Mouse (Mus musculus): ENCODE data around the gene Bcr.

Gene Bcr

DNA sequence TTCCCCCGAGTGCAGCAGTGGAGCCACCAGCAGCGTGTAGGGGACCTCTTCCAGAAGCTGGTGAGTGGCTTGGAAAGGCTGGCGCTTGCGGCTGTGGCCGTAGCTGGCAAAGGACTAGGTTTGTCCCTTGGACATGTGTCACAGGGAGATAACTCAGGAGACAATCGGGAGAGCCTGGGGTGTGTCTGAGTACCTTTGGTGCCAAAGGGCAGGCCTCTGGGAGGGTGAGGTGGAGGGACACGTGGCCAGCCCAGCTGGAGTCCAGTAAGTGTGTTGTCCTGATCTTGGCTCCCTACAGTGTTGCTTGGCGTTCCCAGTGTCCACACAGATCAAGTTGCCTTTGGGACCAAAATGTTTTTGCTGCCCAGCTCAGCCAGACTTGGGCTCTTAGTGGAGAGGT lies 71.2 kb downstream of the Bcr start:
- no peak for DNase-seq (ENCODE audit: low spot score)

DNA sequence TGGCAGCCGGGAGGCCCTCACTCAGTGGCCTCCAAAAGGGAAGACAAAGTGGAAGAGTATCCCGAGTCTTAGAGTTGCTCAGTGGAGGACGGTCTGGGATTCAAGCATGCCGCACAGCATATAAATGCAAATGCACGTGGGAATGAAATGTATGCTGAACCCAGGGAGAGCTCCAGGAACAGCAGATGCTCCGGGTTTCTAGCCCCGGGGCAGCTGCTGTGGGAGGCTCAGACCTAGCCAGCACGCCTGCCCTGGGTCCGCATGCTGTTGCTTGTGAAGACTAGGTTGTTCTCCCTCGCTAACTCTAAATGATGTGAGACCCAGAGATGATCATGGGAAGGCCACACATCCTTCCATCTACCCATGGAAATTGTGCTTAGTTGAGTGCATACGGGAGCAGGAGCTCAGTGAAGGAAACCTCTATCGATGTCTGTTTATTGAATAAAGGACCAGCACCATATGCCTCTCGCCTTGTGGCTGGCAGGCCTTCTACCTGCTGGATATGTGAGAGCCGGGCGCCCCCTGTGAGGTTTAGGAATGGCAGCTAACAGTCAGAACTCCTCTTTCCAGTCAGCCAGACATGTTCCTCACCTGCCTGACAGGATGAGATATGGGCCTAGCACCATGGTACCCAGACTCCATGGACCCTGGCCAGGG lies 74.6 kb downstream of the Bcr start:
- DNase-seq (ENCODE audit: low spot score), result no peak

DNA sequence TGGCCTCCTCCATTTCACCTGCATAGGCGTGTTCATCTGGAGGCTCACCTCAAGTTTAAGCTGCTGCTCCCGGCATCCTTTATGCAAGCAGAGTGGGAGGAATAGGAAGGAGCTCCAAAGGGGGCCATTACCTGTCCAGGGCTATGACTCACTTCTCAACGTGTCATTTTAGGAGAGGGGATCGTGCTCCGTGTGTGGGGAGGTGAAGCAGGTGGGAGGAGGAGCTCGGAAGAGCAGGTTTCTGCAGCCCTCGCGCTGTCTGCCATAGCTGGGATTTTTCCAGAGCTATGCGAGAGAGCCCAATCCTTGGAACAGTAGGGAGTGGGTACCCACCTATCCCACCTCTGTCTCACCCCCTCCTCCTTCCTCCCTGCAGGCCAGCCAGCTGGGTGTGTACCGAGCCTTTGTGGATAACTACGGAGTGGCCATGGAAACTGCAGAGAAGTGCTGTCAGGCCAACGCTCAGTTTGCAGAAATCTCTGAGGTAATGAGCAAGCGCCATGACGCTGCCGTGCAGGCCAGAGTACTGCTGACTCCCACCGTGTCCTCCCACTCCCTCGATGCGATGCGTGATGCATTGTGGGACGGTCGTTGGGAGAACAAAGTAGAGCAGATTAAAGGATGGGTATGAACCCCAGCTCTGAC lies 75.2 kb downstream of the Bcr start:
- no peak for DNase-seq (ENCODE audit: low spot score)

DNA sequence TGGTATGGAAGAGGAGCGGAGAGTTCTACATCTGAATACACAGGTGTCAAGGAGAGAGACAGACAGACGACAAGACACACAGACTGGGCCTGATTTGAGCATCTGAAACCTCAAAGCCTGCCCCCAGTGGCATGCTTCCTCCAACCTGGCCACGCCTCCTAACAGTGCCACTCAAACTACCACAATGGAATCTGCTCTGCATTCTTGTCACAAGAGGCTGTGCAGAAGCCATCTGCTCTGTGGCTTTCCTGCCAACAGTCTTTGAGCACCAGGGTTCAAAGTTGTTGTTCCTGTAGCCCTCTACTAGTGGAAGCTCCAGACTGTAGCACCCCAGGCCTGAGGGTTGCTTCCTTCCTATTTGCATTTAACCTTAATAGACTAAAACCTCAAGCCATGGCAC lies 76.8 kb downstream of the Bcr start:
- no peak for DNase-seq (ENCODE audit: low spot score)

DNA sequence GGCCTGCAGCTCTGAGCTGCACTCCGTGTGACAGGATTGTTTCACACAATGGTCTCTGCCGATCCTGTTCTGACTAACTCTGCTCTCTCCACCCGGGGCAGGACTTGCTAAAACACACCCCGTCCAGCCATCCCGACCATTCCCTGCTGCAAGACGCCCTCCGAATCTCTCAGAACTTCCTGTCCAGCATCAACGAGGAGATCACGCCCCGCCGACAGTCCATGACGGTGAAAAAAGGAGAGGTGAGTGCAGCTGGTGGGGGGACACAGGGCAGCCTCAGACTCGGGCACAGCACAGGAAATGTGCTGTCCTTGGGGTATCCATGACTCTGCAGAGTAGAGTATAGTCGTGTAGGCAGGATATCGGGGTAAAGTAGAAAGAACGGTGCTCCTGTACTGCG lies 84.8 kb downstream of the Bcr start:
- no peak for DNase-seq (ENCODE audit: low spot score)

DNA sequence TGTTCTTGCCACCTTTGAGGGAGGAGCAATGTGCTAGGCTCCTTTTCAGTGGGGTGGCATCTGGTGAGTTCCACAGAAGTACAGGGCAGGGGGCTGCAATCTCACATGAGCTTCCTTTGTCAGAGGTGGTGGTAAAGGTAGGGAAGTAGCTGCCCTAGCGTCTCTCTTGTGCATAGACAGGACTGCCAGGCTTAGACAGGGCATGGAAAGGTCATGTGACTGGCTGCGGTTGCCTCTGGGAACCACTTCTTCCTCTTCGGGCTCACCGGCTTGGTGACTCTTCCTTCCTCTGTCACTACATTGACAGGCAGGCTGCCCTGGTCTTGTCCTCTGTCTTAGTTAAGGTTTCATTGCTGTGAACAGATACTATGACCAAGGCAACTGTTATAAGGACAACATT lies 85.6 kb downstream of the Bcr start:
- no peak for DNase-seq (ENCODE audit: low spot score)

DNA sequence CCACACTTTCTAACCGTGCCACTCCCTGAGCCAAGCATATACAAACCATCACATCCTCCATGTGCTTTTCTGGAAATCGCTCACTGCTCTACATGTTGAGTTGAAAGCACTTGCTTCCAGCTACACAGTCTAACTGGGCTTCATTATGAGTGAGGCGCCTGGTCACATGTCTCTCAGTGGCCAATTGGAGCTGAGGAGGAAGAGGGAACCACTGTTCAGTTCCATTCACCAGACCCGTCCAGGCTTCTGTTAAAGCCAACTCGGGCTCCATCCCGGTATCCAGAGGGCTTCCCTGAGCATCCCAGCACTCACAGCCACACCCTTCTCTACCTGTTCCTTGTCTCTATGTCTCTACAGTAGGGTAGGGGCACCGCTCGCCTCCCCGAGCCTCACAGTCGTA lies 86.2 kb downstream of the Bcr start:
- no peak for DNase-seq (ENCODE audit: low spot score)

DNA sequence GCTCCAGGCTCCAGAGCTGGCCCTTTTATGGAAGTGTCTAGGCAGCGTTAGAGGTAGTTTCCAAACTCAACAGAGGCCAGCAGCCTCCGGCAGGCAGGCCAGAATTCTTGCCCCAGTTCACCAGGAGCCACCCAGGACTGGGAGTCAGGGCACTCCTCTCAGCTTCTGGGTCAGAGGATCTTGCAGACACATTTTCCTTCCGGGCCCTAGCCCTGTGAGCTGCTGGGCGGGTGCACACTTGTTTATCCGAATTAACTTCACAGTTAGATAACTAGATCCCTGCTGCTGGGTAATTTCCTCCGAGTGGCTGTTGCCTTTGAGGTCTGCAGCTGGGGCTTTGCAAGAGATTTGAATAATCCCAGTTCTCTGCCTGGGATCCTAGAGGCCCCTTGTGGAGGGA lies 87.9 kb downstream of the Bcr start:
- no peak for DNase-seq (ENCODE audit: low spot score)

DNA sequence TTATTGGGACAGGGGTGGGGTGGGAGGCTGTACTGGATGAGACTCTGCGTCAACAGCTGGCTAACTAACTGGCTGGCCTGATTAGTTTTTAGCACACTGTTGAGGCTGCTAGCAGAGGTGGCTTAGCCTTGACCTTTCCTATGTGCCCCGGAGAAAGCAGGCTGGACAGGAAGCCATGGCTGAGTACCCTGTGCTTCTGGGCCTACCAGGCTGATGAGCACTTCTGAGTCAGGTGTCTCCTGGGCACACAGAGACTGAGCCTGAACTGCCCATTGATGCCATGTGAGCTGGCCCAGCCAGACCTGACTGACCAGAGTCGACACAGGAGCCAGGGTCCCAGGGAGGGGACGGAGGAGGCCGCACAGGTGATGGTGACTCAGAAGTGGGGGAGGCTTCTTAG lies 90.0 kb downstream of the Bcr start:
- DNase-seq (ENCODE audit: low spot score), result no peak

DNA sequence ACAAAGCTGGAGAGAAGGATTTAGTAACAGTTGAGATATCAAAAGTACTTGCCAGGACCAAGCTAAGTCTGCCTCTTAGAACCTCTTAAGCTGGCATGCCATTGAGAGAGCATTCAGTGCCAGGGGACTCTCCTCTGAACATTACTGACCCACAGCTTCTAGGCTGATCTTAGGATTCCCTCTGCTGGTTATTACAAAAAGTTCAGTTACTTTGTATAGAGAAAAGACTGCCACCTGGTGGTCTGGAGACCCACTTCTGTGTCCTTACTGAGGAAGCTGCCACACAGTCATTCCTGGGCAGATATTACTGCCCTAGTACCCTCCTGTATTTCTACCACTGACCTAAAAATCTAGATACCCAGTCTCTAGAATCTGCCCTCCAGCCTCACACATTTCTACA lies 90.9 kb downstream of the Bcr start:
- DNase-seq (ENCODE audit: low spot score), result peak; percentile 90

DNA sequence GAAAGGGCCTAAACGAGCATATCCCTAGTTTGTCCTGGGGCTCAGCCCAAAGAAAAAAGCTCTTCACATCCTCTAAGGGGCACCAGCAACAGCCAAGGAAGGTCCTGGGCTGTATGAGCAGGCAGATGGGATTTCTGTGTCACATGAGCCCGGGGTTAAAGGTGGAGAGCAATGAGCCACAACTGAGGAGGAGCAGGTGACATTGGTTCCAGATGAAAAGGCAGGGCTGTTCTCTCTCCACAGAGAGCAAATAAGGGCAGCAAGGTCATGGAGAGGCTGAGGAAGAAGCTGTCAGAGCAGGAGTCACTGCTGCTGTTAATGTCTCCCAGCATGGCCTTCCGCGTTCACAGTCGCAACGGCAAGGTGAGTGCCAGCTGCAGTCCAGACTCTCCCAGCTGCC lies 96.4 kb downstream of the Bcr start:
- no peak for DNase-seq (ENCODE audit: low spot score)

DNA sequence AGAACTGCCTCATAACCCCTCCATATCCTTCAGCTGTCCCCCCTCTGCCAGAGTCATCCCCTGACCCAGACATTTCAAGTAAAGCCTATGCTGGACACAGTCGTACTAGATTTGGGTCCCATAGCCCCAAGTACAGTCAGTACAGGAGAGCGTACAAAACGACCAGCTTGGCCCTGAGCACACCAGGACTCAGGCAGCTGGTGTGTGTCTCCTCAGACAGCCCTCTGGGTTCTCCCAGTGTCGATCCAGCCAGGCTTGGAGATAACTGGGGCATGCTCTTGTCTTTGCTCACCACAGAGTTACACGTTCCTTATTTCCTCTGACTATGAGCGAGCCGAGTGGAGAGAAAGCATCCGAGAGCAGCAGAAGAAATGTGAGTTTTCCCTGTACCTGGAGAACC lies 97.3 kb downstream of the Bcr start:
- no peak for DNase-seq (ENCODE audit: low spot score)

DNA sequence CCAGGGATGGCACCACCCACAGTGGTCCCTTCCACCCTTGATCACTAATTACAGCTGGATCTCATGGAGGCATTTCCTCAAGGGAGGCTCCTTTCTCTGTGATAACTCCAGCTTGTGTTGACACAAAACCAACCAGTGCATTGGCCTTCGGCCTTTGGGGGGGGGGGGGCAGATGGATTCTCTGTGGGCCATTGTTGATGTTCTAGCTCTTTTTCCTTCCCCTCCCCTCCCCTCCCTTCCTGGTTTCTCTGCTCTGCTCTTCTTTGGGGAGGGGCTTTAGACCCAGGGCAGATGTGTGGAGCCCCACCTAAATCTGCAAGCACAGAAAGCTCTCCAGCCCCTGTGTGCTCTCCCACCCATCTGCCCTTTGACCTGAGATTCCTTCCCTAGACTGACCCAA lies 98.0 kb downstream of the Bcr start:
- no peak for DNase-seq (ENCODE audit: low spot score)

DNA sequence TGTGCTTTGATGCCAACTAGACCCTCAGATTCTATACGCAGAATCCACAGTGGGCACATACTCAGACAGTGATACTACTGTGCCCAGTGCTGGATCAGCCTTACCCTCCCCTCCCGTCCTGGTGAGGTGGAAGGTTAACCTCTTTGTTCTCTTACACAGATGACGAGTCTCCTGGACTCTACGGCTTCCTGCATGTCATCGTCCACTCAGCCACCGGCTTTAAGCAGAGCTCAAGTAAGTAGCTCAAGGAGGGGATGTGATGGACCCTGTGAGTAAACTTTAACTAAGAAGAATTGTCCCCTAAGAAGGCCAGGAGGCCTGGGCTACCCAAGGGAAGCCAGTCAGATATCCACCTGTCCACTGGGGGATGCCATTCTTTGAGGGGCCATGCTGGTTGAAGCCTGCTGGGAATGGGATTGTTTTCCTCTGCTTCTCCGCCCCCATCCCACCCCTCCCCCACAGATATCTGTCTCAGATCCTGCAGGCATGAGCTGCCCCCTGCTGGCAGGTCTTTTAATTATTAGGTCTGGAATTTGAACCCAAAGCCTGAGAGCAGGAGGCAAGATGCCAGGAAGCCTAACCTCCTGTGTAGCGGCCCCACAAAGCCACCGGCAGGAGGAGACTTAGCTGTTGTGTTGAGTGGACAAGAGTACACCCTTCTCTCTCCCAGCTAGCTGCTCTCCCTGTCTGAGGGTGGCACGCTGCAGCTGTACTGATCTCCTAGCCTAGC lies 99.9 kb downstream of the Bcr start:
- no peak for DNase-seq (ENCODE audit: low spot score)

DNA sequence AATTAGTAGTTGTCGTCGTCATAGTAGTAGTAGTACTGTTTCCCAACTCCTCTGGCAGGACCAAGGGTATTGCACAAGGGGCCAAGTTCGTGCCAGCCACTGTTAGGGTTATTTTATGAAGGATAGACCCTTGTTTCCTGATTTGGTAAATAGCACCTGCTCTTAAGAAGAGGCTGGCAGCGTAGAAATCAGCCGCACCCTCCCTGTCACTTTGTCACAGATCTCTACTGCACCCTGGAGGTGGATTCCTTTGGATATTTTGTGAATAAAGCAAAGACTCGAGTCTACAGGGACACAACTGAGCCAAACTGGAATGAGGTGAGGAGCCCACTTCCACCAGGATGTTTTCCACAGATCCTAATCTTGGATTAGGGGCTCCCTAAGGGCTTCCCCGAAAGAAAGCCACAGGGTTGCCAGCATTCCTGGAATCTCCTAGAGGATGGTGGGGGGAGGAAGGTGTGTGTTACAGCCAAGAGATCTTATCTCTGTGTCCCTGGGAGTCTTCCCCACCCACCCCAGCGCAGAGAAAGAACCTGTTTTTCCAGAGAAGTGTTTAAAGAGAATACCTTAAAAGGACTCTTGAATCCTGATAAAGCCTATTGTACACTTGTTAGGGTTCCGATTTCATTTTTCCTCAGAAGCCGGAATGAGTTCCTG lies 105.6 kb downstream of the Bcr start:
- DNase-seq (ENCODE audit: low spot score), result no peak

DNA sequence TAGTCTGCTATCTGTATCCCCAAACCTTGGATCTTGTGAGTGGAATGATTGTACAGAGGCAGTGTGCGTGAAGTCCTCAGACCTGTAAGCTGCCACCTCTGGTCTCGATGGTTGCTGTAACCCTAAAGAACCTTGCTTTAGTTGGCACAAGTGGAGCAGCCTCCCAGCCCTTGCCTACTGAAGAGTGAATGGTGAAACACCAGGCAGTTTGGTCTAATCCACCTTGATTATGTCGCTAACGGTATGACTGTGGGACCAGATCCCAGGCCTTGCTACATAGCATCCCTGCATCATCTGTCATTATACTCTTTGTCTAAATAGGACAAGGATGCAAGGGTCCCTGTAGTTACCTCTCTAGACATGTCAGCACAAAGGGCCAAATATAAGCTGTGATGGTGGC lies 106.2 kb downstream of the Bcr start:
- no peak for DNase-seq (ENCODE audit: low spot score)

DNA sequence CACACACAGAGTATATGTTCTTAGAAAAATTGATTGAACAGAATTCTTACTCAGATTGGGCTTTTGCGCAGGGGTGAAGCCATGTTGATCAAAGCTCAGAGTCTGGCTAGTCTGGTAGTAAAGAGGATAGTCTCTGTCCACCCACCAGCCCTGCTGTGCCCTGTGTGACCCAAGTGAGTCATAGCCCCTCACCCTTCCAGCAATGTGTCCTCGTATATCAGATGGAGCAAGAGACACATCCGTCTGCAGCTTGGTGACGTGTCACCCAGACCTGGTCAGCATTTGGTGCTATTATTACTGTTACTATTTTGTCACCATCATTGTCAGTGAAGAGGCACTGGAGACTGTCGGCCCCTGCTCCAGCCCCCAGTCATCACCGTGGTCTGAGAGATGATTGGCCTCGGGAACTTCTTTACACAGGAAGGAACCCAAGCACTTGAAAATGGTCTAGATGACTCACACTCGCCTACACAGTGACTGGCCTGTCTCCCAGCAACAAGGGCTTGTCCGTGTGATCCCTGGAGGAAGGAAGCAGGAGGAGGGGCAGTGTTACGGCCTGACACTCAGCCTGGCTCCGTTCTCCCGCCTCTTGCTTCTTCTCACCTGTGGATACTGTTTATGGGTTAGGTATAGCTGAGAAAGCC lies 109.9 kb downstream of the Bcr start:
- no peak for DNase-seq (ENCODE audit: low spot score)

DNA sequence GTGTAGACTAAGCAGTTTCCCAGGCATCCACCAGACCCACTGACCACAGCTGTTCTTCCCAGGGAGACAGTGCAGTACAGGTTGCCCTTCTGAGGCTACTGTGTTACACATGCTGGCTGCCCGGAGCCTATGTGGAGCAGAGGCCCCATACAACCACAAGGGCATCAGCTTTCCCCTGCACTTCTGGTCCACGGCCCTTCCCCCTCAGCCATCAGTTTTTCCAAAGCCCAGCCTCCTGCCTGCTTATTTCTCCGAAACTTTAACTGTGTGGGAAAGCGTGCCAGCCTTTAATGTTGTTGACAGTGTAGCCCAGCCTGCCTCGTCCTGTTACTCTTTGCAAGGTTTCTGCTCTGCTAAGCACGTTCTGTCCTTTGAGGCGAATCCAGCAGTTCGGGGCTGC lies 112.7 kb downstream of the Bcr start:
- DNase-seq (ENCODE audit: low spot score), result no peak

DNA sequence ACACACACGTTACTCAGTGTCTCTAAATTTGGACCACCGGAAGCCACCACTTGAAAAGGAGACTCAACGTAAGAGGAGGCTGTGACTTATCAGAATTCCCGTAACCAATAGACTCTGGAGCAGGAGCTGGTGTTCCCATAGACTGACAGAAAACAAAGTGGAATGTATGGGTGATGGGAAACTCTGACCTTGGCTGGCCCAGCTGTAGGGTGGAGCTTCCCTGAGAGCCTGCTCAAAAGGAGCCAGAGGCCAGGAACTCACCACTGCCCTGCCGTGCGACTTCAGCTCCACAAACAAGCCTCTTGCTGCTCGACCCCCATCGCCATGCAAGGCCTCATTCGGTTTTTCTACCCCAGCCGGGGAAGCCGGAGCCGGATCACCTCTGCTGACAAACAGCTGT lies 113.3 kb downstream of the Bcr start:
- DNase-seq (ENCODE audit: low spot score), result no peak

DNA sequence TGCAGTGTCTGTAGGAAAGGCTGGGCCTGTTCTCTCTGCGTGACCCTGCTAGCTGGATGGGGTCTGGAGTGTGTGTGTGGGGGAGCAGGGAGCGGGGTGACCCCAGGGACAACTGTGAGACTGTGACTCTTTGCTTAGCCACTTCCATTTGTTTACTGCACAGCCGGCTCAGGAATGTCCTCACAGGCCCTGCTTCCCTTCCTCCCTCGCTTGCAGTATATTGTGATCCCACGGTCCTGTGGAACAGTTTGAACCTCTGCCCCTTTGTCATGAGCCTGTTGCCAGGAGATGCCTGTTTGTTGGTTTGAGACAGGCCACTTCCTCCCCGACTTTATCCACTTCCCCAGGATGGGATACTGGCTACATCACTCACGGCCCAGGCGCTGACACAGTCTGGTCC lies 116.1 kb downstream of the Bcr start:
- DNase-seq (ENCODE audit: low spot score), result no peak

DNA sequence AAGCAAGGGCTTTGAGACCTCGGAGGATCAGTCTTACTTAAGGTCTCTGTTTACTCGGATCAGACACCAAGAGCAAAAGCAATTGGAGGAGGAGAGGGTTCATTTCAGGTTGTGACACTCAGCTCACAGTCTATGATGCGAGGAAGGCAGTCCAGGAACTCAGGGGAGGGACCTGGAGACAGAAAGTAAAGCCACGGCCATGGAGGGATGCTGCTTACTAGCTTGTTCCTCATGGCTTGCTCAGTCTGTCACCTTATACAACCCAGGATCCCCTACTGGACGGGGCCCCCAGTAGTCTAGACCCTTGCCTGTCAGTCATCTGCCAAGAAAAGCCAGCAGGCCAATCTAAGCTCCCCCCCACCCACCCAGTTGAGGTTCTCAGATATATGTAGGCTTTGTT lies 118.5 kb downstream of the Bcr start:
- no peak for DNase-seq (ENCODE audit: low spot score)

DNA sequence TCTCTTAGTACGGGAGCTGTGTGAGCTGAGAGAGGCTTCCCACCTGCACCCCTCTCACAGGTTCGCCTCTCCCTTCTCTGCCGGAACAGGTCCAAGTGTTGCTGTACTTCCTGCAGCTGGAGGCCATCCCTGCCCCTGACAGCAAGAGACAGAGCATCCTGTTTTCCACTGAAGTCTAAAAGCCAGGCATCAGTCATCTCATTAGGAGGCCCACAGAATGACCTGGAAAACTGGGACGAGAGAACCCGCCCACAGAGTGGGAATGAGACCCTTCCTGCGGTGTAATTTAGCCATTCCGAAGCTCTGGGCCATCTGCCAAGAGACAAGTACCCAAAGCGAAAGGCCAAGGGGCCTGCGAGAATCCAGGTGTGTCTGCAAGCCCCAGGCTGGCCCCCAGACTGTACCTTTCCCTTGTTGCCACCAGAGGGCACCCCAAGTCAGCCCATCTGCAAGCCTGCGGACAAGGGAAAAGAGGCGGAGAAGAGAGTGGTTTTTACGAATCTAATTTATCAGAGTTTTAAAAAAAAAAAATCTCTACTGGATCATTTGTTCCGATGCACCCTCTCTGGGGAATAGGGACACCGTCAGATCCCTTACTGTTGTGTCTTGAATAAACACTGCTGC lies 121.9 kb downstream of the Bcr start:
- peak; percentile 39 for DNase-seq (ENCODE audit: low spot score)
